Comparison of ENCODE assay signal across 25 mouse cellular contexts in genomic region chr11:63070081-63070480, GRCm38 (mm10). TPM values are rescaled to one million over a fixed set of nuclear protein-coding genes. Genes with fewer than 3 reads are reported as not detected.
DNase-seq lines count a peak whose midpoint lies in the region.
"Had no signal": no experiment of that assay in that cellular context is flagged by ENCODE, and none has a peak within 500 bp of the region (broad histone marks: within the 10 kb centered on the region; RNA-seq: fewer than 3 reads in every experiment).

No protein-coding gene starts in this region.

- peak; percentile 86 for DNase-seq in heart, adult 11 months
- no peak for DNase-seq in heart, adult 8-10 months (ENCODE audit: low spot score)
- DNase-seq in heart, embryonic 10.5 days (ENCODE audit: low spot score) = peak; percentile 63
- DNase-seq in heart, postnatal 14 days = no peak
- DNase-seq: adrenal gland, adult 2 months; adrenal gland, adult 8-10 months; adrenal gland, postnatal 10 days; adrenal gland, postnatal 14 days; adrenal gland, postnatal 25 days; adrenal gland, postnatal 36 days; B cell, adult 2 months; cerebellum, adult 11 months; cerebellum, adult 11-12 months; cerebellum, adult 18-20 months had no signal

- H3K27me3 ChIP-seq in heart, embryonic 10.5 days (ENCODE audit: insufficient read depth, poor library complexity, severe bottlenecking) = no peaks in the 10 kb centered on the region
- H3K27me3 ChIP-seq: CH12.LX had no signal

- no peak overlapping the region for H3K4me3 ChIP-seq in heart, embryonic 10.5 days

- intact Hi-C loops in heart, postnatal 14 days (cut with DNase I) = loop anchor here (5.0 kb wide), 1 partner anchor 57 kb away; the partner anchor contains the start of gene Pmp22

- 0 out of 2 replicates have a peak, but pooled peaks cover 4% of the 10 kb centered on the region for H3K4me1 ChIP-seq in heart, embryonic 10.5 days

- WGBS in heart, embryonic 10.5 days = 87% methylated on average over 17 of the region's 17 CpGs

- no peaks in the 10 kb centered on the region for H3K9me3 ChIP-seq in heart, embryonic 10.5 days

- no peaks in the 10 kb centered on the region for H3K36me3 ChIP-seq in heart, embryonic 10.5 days
- H3K36me3 ChIP-seq: G1E had no signal

- H3K27ac ChIP-seq in heart, embryonic 10.5 days = no peak overlapping the region

RNA-seq across cellular contexts. Expression of gene Tekt3, which starts 8.6 kb away (rescaled TPM):
- total RNA-seq in heart, adult 8-10 months (2022) = not detected
- not detected in 2 replicates for polyA plus RNA-seq in heart, embryonic 10.5 days (2016; fragmentation: Nextera tagmentation; extraction: Ambion mirVana)
- total RNA-seq in heart, postnatal 14 days (2021) = not detected
- total RNA-seq: adrenal gland, adult 18-20 months; adrenal gland, adult 2 months; adrenal gland, adult 8-10 months; adrenal gland, postnatal 10 days; adrenal gland, postnatal 14 days; adrenal gland, postnatal 36 days; adrenal gland, postnatal 4 days; CH12.LX; ES-E14; MEL had no signal
- polyA plus RNA-seq: activated CD4-positive, CD25-positive, alpha-beta regulatory T cell, adult 4 months; adrenal gland, adult 2 months; brain, embryonic 14.5 days; C2C12; CD4-positive, CD25-positive, alpha-beta regulatory T cell, adult 4 months; G1E; Patski had no signal

RNA-seq across cellular contexts. Expression of gene Pmp22, which starts 58.7 kb away (rescaled TPM):
- total RNA-seq in heart, adult 8-10 months (2022) = 10 to 100 TPM; 31.6 to 43.0 (median 38.9) TPM
- polyA plus RNA-seq in heart, embryonic 10.5 days (2016; fragmentation: Nextera tagmentation; extraction: Ambion mirVana) = 98.2 and 147 TPM in 2 replicates
- 10 to 100 TPM; 69.8 to 80.5 TPM for total RNA-seq in heart, postnatal 14 days (2021)
- total RNA-seq: CH12.LX, MEL had no signal
- polyA plus RNA-seq: activated CD4-positive, CD25-positive, alpha-beta regulatory T cell, adult 4 months; CD4-positive, CD25-positive, alpha-beta regulatory T cell, adult 4 months; G1E had no signal

Comparison
In these comparisons a context has a peak if more than half of its experiments do, and no peak if none do; other contexts are left out.
1. DNase-seq: peak in heart, adult 11 months (single experiment) and heart, embryonic 10.5 days (single experiment); none in heart, adult 8-10 months (single experiment) and heart, postnatal 14 days (0 of 2).